Mouse (Mus musculus) embryonic facial prominence, embryonic 14.5 days (tissue): ENCODE results near the gene Mpl. TPM values are rescaled to one million over a fixed set of nuclear protein-coding genes. Genes with fewer than 3 reads are reported as not detected.

ENCODE experiments used
- ATAC-seq: fragments of 200-750 bp; cut with Nextera tagmentation; 2 replicates; pipeline ENCODE4 v1.8.0; 2017; ENCODE audit warnings: low read depth, moderate number of reproducible peaks, moderate TSS enrichment
- DNase-seq: peaks from one replicate; pipeline ENCODE4 v3.0.0-alpha.2; 2015; ENCODE audit warnings: low spot score
- H3K27ac ChIP-seq: fragments of 300-500 bp; sonication (generic); replicated peaks from 2 replicates; pipeline ENCODE4 v1.5.1; 2014; ENCODE audit warnings: low read depth, mild to moderate bottlenecking, low read length, moderate library complexity
- H3K27me3 ChIP-seq: fragments of 300-500 bp; sonication (generic); replicated peaks from 2 replicates; pipeline ENCODE4 v1.6.1; 2014; ENCODE audit warnings: low read length; ENCODE audit not compliant: control insufficient read depth, insufficient read depth
- H3K36me3 ChIP-seq: fragments of 300-500 bp; sonication (generic); 2 replicates; pipeline ENCODE4 v1.6.1; 2014; ENCODE audit warnings: low read length, mixed read lengths; ENCODE audit not compliant: control insufficient read depth, insufficient read depth
- H3K4me1 ChIP-seq: fragments of 300-500 bp; sonication (generic); 2 replicates; pipeline ENCODE4 v1.6.1; 2014; ENCODE audit warnings: antibody characterized with exemption, low read length; ENCODE audit not compliant: control insufficient read depth, insufficient read depth
- H3K4me2 ChIP-seq: fragments of 300-500 bp; sonication (generic); 2 replicates; pipeline ENCODE4 v1.6.1; 2014; ENCODE audit warnings: low read depth, mild to moderate bottlenecking, low read length, moderate library complexity, mixed read lengths
- H3K4me3 ChIP-seq: fragments of 300-500 bp; sonication (generic); 2 replicates; pipeline ENCODE4 v1.5.1; 2014; ENCODE audit warnings: low read depth, mild to moderate bottlenecking, low read length
- H3K9ac ChIP-seq: fragments of 300-500 bp; sonication (generic); 2 replicates; pipeline ENCODE4 v1.6.1; 2014; ENCODE audit warnings: low read depth, mild to moderate bottlenecking, low read length, moderate library complexity, mixed read lengths
- H3K9me3 ChIP-seq: fragments of 300-500 bp; sonication (generic); 2 replicates; pipeline ENCODE4 v1.6.1; 2016; ENCODE audit warnings: low read length; ENCODE audit not compliant: control insufficient read depth
- WGBS: fragments of 180-500 bp; shearing (Covaris S2); extraction: QIAGEN DNeasy Blood & Tissue Kit; methylation state at CpG from one replicate; pipeline ENCODE4 v1.1.7; 2014; 5-methylcytosine and 5-hydroxymethylcytosine counted together
- polyA plus RNA-seq: library from polyadenylated mRNA; unstranded; fragments of >200 nt; fragmentation: Nextera tagmentation; extraction: Ambion mirVana; gene quantifications from 2 replicates; pipeline ENCODE4 v1.2.1, GENCODE M21; 2014

The Mpl gene
- polyA plus RNA-seq, 1 experiment from 2014 or later = 0.45 TPM

- H3K36me3 ChIP-seq = peaks cover 76% of the 10 kb centered on the region
Measured at GRCm38 (mm10) chr4:118417112-118417797, 40.1 kb downstream of the Mpl start.

GRCm38 (mm10) chr4:118416329-118416728 lies 41.0 kb downstream of the Mpl start:
- H3K27ac ChIP-seq = no peak overlapping the region
- H3K4me3 ChIP-seq = no peak overlapping the region
- no peak overlapping the region for H3K4me2 ChIP-seq
- H3K9me3 ChIP-seq = no peaks in the 10 kb centered on the region
- H3K27me3 ChIP-seq = no peaks in the 10 kb centered on the region
- DNase-seq (no peak), ATAC-seq (no peak)
- H3K9ac ChIP-seq = no peak overlapping the region
- no peaks in the 10 kb centered on the region for H3K4me1 ChIP-seq
- H3K36me3 ChIP-seq = peaks cover 85% of the 10 kb centered on the region
- WGBS = 91% methylated on average over 5 of the region's 5 CpGs

More at GRCm38 (mm10) chr4:118417112-118417797, 40.1 kb downstream of the Mpl start:
- no peak overlapping the region for H3K4me2 ChIP-seq
- no peaks in the 10 kb centered on the region for H3K9me3 ChIP-seq
- no peak overlapping the region for H3K27ac ChIP-seq
- no peak overlapping the region for H3K4me3 ChIP-seq
- ATAC-seq (peak; percentile 50; the same call in 1 of the 2 replicates), DNase-seq (no peak)
- no peaks in the 10 kb centered on the region for H3K27me3 ChIP-seq
- no peak overlapping the region for H3K9ac ChIP-seq
- no peaks in the 10 kb centered on the region for H3K4me1 ChIP-seq
- 78% methylated on average over 13 of the region's 13 CpGs for WGBS

- Histone ChIP-seq H3K9ac (no peak overlapping the region), H3K4me3 (no peak overlapping the region), H3K36me3 (peaks cover 86% of the 10 kb centered on the region), H3K27ac (no peak overlapping the region), H3K27me3 (no peaks in the 10 kb centered on the region), H3K9me3 (no peaks in the 10 kb centered on the region), H3K4me2 (no peak overlapping the region), H3K4me1 (no peaks in the 10 kb centered on the region)
- DNase-seq = no peak
- WGBS = 81% methylated on average over 2 of the region's 2 CpGs
- no peak for ATAC-seq
Measured at GRCm38 (mm10) chr4:118415779-118416178, 41.5 kb downstream of the Mpl start.

- WGBS = 94% methylated on average over 5 of the region's 5 CpGs
- peaks cover 6% of the 10 kb centered on the region for H3K4me1 ChIP-seq
- H3K36me3 ChIP-seq = peaks cover 75% of the 10 kb centered on the region
- H3K4me2 ChIP-seq = no peak overlapping the region
- no peak overlapping the region for H3K27ac ChIP-seq
- DNase-seq (no peak), ATAC-seq (no peak)
- H3K9ac ChIP-seq = no peak overlapping the region
- H3K27me3 ChIP-seq = no peaks in the 10 kb centered on the region
- no peak overlapping the region for H3K4me3 ChIP-seq
- H3K9me3 ChIP-seq = no peaks in the 10 kb centered on the region
Measured at GRCm38 (mm10) chr4:118413553-118413952, 43.8 kb downstream of the Mpl start.

GRCm38 (mm10) chr4:118410871-118411270 lies 46.4 kb downstream of the Mpl start:
- 83% methylated on average over 5 of the region's 5 CpGs for WGBS
- Histone ChIP-seq H3K4me3 (no peak overlapping the region), H3K27ac (no peak overlapping the region), H3K4me1 (peaks cover 10% of the 10 kb centered on the region), H3K4me2 (no peak overlapping the region), H3K9me3 (no peaks in the 10 kb centered on the region), H3K9ac (no peak overlapping the region), H3K36me3 (peaks cover 50% of the 10 kb centered on the region), H3K27me3 (no peaks in the 10 kb centered on the region)
- ATAC-seq (no peak), DNase-seq (no peak)

GRCm38 (mm10) chr4:118409142-118409900 lies 48.0 kb downstream of the Mpl start, which contains the start of the genes Szt2 and Med8:
Gene Szt2, minus strand, starts transcription at chr4:118409273.
Gene Med8, plus strand, starts transcription at chr4:118409337.
- peak; percentile 94 for ATAC-seq
- peaks cover 10% of the 10 kb centered on the region for H3K4me1 ChIP-seq
- under 1% methylated on average over 46 of the region's 53 CpGs for WGBS
- peak within 1 kb of the TSS; percentile 90 for H3K9ac ChIP-seq
- peak within 1 kb of the TSS; percentile 85 for H3K4me2 ChIP-seq
- DNase-seq = peak; percentile 96
- H3K27ac ChIP-seq = peak within 1 kb of the TSS; percentile 76
- peaks cover 43% of the 10 kb centered on the region for H3K36me3 ChIP-seq
- H3K4me3 ChIP-seq = peak within 1 kb of the TSS; percentile 83
- H3K27me3 ChIP-seq = no peaks in the 10 kb centered on the region
- no peaks in the 10 kb centered on the region for H3K9me3 ChIP-seq

GRCm38 (mm10) chr4:118402701-118403100 lies 54.6 kb downstream of the Mpl start:
- Histone ChIP-seq H3K9ac (no peak overlapping the region), H3K9me3 (no peaks in the 10 kb centered on the region), H3K27me3 (no peaks in the 10 kb centered on the region), H3K27ac (no peak overlapping the region), H3K36me3 (peaks cover 61% of the 10 kb centered on the region), H3K4me1 (no peaks in the 10 kb centered on the region), H3K4me3 (no peak overlapping the region), H3K4me2 (no peak overlapping the region)
- ATAC-seq (no peak), DNase-seq (no peak)
- WGBS = 88% methylated on average over 12 of the region's 12 CpGs

- no peaks in the 10 kb centered on the region for H3K4me1 ChIP-seq
- H3K9ac ChIP-seq = no peak overlapping the region
- no peak overlapping the region for H3K4me2 ChIP-seq
- ATAC-seq = no peak
- 95% methylated on average over 5 of the region's 5 CpGs for WGBS
- H3K27me3 ChIP-seq = no peaks in the 10 kb centered on the region
- no peak overlapping the region for H3K27ac ChIP-seq
- no peaks in the 10 kb centered on the region for H3K9me3 ChIP-seq
- no peak for DNase-seq
- H3K36me3 ChIP-seq = peaks cover 69% of the 10 kb centered on the region
- H3K4me3 ChIP-seq = no peak overlapping the region
Measured at GRCm38 (mm10) chr4:118401918-118402317, 55.4 kb downstream of the Mpl start.
